Mouse (Mus musculus): ENCODE measurements around the gene H2-Q7. TPM values are rescaled to one million over a fixed set of nuclear protein-coding genes. Genes with fewer than 3 reads are reported as not detected.
"Not testable (repeated sequence)": the region's sequence is repeated elsewhere in the genome, so short reads cannot be mapped to it uniquely, and the experiment has no call there.

The H2-Q7 gene
- 3.4 and 4.0 TPM in 2 replicates for polyA plus RNA-seq (2015; fragmentation: Nextera tagmentation; extraction: Ambion mirVana)

DNA sequence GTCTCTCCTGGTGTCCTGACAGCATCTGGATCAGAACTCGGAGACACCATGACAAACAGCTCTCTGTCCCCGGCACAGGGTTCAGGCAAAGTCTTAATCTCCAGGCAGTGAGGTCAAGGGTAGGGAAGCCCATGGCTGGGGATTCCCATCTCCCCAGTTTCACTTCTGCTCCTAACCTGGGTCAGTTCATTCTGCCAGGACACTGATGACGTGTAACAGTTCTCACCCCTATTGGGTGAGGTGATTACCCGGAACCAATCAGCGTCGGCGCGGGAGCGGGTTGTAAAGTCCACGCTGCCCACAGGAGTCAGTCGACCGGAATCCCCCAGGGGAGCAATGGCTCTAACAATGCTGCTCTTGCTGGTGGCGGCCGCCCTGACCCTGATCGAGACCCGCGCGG is at the start of gene H2-Q7:
Gene H2-Q7, plus strand, starts transcription at position 271 of the 400 bp plus-strand sequence.
- not testable (repeated sequence) for H3K4me1 ChIP-seq (replicated peaks); H3K27me3 ChIP-seq; H3K36me3 ChIP-seq; H3K27ac ChIP-seq (replicated peaks); H3K9me3 ChIP-seq
- Histone ChIP-seq H3K4me3 (peak within 1 kb of the TSS; percentile 47), H3K4me2 (peak within 1 kb of the TSS; percentile 79), H3K9ac (peak within 1 kb of the TSS; percentile 74)
- ATAC-seq (ENCODE audit: low read depth): peak; percentile 92
- 2% methylated on average over 18 of the region's 18 CpGs for WGBS

DNA sequence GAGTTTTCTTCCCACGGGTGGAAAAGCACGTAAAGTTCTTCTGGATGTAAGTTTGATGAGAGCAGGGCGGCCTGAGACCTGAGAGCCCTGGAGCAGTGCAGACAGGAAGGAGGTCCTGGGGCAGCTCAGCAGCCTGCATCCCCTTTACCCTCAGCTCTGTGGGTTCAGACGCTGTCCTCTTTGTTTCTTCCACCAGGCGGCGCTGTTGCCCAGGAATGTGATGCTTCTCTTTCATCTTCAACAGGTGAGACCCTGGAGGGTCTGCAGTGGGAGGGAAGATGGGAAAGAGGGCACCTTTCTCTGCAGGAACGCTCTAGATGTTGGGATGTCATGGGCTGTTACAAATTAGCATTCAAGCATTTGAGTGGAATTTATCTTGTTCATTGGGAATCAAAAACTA is 49.2 kb upstream of the H2-Q7 start:
- H3K4me1 ChIP-seq (replicated peaks); H3K4me3 ChIP-seq; H3K27me3 ChIP-seq; H3K36me3 ChIP-seq; H3K9me3 ChIP-seq; H3K4me2 ChIP-seq; ATAC-seq (ENCODE audit: low read depth); H3K9ac ChIP-seq; H3K27ac ChIP-seq (replicated peaks): not testable (repeated sequence)
- WGBS: 8% methylated on average over 7 of the region's 7 CpGs

DNA sequence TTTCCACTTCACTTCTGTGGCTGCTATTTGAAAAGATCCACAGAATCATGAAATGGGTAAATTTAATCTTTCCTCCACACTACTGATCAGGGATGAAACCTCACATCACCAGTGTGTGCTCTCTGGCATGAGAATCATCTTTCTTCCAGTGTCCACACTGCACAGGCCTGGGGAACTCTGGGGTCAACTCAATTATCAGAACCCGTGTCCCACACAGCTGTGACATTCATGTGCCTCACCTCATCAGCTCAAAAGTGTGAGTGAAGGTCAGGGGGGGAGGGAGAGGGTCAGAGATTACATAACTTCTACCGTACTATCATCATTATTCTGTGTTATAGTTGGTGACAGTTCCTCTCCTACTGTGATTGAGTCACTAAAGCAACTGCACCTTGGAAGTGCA is 46.3 kb upstream of the H2-Q7 start:
- H3K27ac ChIP-seq (replicated peaks); H3K4me3 ChIP-seq; ATAC-seq (ENCODE audit: low read depth); H3K27me3 ChIP-seq; H3K4me1 ChIP-seq (replicated peaks); H3K36me3 ChIP-seq; H3K9me3 ChIP-seq; H3K9ac ChIP-seq; H3K4me2 ChIP-seq: not testable (repeated sequence)
- 82% methylated on average over 2 of the region's 2 CpGs for WGBS

DNA sequence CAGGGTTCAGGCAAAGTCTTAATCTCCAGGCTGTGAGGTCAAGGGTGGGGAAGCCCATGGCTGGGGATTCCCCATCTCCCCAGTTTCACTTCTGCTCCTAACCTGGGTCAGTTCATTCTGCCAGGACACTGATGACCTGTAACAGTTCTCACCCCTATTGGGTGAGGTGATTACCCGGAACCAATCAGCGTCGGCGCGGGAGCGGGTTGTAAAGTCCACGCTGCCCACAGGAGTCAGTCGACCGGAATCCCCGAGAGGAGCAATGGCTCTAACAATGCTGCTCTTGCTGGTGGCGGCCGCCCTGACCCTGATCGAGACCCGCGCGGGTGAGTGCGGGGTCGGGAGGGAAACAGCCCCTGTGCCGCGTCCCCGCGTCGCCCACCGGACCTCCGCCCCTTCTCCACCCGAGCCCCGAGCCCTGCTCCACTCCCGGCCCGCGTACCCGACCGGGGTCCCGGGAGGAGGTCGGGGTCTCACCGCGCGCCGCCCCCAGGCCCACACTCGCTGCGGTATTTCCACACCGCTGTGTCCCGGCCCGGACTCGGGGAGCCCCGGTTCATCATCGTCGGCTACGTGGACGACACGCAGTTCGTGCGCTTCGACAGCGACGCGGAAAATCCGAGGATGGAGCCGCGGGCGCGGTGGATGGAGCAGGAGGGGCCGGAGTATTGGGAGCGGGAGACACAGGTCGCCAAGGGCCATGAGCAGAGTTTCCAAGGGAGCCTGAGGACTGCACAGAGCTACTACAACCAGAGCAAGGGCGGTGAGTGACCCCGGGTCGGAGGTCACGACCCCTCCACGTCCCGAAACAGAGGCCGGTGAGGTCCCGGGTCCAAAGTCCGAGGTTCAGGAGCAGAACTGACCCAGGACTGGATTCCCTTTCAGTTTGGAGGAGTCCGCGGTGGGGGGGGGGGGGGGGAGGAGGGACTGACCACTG is 44.8 kb upstream of the H2-Q7 start:
- not testable (repeated sequence) for H3K4me1 ChIP-seq (replicated peaks); H3K9me3 ChIP-seq; H3K27ac ChIP-seq (replicated peaks); H3K27me3 ChIP-seq; H3K36me3 ChIP-seq; H3K9ac ChIP-seq
- Histone ChIP-seq H3K4me2 (peak overlapping the region; percentile 52), H3K4me3 (peak overlapping the region; percentile 28)
- ATAC-seq (ENCODE audit: low read depth): peak; percentile 80
- 1% methylated on average over 51 of the region's 75 CpGs for WGBS

DNA sequence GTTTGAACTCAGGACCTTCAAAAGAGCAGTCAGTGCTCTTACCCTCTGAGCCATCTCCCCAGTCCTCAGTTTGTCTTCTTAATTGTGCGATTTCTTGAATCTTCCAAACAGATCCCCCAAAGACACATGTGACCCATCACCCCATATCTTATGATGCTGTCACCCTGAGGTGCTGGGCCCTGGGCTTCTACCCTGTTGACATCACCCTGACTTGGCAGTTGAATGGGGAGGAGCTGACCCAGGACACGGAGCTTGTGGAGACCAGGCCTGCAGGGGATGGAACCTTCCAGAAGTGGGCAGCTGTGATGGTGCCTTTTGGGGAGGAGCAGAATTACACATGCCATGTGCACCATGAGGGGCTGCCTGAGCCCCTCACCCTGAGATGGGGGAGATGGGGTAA is 42.0 kb upstream of the H2-Q7 start:
- not testable (repeated sequence) for H3K27me3 ChIP-seq; H3K4me3 ChIP-seq; H3K27ac ChIP-seq (replicated peaks); H3K9ac ChIP-seq; ATAC-seq (ENCODE audit: low read depth); H3K36me3 ChIP-seq; H3K4me1 ChIP-seq (replicated peaks); H3K9me3 ChIP-seq; H3K4me2 ChIP-seq
- WGBS: 86% methylated on average over 2 of the region's 2 CpGs

DNA sequence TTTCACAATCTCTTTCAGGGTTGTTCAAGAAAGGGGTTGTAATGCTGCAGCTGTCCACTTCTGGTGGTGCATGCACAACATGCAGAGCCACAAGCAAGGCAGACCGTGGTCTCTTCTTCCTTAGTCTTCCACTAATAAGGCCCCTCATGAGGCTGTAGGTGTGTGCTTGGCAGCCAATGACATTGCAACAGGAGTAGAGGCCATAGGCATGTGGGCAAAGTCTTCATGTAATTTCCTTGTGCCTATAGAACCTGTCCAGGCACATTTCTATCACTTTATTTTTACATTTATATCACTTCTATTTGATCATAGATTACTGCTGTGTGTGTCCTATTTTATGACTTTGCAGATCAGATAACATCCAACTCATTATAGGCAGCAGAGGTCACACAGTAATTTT is 25.9 kb upstream of the H2-Q7 start:
- not testable (repeated sequence) for H3K4me3 ChIP-seq; H3K27me3 ChIP-seq; H3K9ac ChIP-seq; ATAC-seq (ENCODE audit: low read depth); H3K36me3 ChIP-seq; H3K4me1 ChIP-seq (replicated peaks); H3K27ac ChIP-seq (replicated peaks); H3K4me2 ChIP-seq; H3K9me3 ChIP-seq
- WGBS: no CpG with 5 or more reads among the region's 1 CpGs

DNA sequence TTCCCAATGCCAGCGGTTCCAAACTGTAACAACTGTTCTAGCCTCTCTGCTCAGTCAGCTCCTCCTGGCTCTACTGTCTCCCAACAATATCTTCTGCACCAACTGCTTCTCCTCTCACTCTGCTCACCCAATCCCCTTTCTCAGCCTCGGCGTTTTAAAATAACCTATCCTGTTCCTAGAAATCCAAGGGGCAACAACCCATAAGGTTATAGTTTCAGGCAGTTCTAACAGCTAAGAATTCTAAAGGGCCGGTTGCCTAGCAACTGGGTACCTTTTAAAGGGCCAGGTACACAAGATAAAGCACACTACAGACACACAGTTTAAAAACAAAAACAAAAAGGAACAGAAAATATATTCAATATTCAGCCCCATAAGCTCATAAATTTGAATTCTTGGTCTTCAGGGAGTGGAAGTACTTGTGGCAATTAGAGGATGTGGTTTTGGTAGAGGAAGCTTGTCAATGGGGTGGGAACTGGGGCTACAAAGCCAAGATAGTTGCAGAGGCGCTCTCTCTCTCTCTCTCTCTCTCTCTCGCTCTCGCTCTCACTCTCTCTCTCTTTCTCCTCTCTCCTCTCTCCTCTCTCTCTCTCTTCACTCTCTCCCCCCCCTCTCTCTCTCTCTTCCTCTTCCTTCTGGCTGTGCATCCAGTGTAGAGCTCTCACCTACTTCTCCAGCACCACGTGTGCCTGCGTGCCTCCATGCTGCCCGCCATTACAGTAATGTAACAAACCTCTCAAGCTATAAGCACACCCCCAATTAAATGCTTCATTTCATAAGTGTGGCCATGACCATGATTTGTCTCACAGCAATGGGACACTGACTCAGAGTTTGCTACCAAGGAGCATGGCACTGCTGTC is 23.5 kb upstream of the H2-Q7 start:
- not testable (repeated sequence) for H3K27me3 ChIP-seq; H3K4me2 ChIP-seq; H3K4me1 ChIP-seq (replicated peaks); H3K9me3 ChIP-seq; H3K4me3 ChIP-seq; H3K27ac ChIP-seq (replicated peaks); H3K36me3 ChIP-seq; H3K9ac ChIP-seq
- 75% methylated on average over 3 of the region's 10 CpGs for WGBS
- ATAC-seq (ENCODE audit: low read depth): peak; percentile 52; the same call in 1 of the 2 replicates

DNA sequence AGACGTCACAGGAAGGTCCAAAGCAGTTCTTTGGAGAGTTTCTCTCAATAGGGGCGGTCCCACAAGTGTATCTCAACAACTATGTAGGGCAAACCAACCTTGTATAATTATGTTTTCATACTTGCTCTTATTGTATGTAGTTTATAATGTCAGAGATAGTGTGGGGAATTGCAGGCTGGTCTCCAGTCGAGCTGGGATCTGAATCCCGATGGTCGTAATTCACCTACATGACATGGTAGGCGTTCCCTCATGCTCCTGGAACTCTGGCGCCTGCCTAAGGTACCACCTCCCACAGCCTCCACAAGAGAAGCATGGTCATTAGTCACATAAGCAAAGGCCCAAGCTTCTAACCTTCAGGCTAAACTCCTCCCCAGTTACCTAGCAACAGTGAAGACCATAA is 20.2 kb upstream of the H2-Q7 start:
- WGBS: 54% methylated on average over 7 of the region's 7 CpGs
- Histone ChIP-seq H3K9ac (no peak overlapping the region), H3K4me3 (no peak overlapping the region), H3K36me3 (no peaks in the 10 kb centered on the region), H3K9me3 (no peaks in the 10 kb centered on the region), H3K27ac (replicated peaks) (no peak overlapping the region), H3K27me3 (peaks cover 16% of the 10 kb centered on the region), H3K4me1 (replicated peaks) (no peaks in the 10 kb centered on the region), H3K4me2 (no peak overlapping the region)
- ATAC-seq (ENCODE audit: low read depth): no peak

DNA sequence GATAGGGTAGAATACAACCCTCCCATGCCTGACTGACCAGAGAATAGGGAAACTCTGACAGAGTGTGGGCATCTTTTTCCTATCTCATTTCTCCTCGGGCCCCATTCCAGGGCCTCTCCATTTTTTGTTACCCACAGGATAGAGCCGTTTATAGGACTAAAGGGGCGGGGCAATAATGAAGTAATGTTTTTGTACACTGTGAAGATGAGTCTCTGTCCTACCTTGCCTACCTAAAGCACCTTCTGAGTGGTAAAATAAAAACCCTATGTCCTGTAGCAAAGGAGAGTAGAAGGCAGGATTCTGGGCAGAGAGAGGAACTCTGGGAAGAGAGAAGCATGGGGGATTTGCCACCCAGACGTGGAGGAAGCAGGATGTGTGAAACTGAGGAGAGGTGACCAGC is 19.4 kb upstream of the H2-Q7 start:
- H3K36me3 ChIP-seq; H3K9ac ChIP-seq; ATAC-seq (ENCODE audit: low read depth); H3K27ac ChIP-seq (replicated peaks); H3K4me1 ChIP-seq (replicated peaks); H3K9me3 ChIP-seq; H3K4me3 ChIP-seq; H3K4me2 ChIP-seq: not testable (repeated sequence)
- WGBS: 70% methylated on average over 4 of the region's 4 CpGs
- H3K27me3 ChIP-seq: peaks cover 20% of the 10 kb centered on the region

DNA sequence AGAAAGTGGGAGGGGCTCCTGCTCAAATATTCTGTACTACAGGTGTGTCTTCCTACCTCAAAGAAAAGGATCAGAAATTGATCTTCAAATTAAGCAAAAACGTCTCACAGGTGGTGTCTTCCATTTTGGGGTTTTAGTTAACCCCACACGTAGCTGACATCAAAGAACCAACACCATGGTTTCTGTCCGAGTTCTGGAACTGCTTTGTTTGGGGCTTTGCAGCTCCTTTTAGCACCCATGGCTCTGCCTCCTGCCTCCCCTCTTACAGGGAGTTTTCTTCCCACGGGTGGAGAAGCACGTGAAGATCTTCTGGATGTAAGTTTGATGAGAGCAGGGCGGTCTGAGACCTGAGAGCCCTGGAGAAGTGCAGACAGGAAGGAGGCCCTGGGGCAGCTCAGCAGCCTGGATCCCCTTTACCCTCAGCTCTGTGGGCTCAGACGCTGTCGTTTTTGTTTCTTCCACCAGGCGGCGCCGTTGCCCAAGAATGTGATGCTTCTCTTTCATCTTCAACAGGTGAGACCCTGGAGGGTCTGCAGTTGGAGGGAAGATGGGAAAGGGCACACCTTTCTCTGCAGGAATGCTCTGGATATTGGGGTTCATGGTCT is 18.6 kb upstream of the H2-Q7 start:
- H3K9ac ChIP-seq; H3K4me3 ChIP-seq; H3K27ac ChIP-seq (replicated peaks); H3K4me2 ChIP-seq; H3K36me3 ChIP-seq; H3K9me3 ChIP-seq; ATAC-seq (ENCODE audit: low read depth); H3K4me1 ChIP-seq (replicated peaks): not testable (repeated sequence)
- peaks cover 28% of the 10 kb centered on the region for H3K27me3 ChIP-seq
- 18% methylated on average over 11 of the region's 11 CpGs for WGBS

DNA sequence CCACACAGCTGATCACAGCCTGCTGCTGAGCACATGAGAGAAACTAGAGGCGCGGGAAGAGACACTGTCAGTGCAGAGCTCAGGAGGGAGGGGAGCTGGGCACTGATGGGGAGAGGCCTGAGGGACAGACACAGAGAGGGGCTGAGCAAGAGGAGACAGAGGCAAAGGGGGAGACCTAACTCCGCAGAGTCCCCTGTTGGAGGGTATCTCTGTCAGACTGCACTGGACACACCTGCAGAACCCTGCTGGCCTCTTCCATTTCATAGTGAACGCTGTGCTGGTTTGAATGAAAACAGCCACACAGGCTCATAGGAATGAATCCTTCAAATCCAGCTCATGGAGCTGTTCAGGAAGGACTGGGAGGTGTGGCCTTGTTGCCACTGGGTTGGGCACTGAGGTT is 17.6 kb upstream of the H2-Q7 start:
- H3K36me3 ChIP-seq; H3K4me2 ChIP-seq; H3K27ac ChIP-seq (replicated peaks); H3K9ac ChIP-seq; ATAC-seq (ENCODE audit: low read depth); H3K4me3 ChIP-seq; H3K9me3 ChIP-seq: not testable (repeated sequence)
- 95% methylated on average over 4 of the region's 4 CpGs for WGBS
- peaks cover 38% of the 10 kb centered on the region for H3K27me3 ChIP-seq
- peaks cover 11% of the 10 kb centered on the region; the same call in 1 of the 2 replicates for H3K4me1 ChIP-seq (replicated peaks)

DNA sequence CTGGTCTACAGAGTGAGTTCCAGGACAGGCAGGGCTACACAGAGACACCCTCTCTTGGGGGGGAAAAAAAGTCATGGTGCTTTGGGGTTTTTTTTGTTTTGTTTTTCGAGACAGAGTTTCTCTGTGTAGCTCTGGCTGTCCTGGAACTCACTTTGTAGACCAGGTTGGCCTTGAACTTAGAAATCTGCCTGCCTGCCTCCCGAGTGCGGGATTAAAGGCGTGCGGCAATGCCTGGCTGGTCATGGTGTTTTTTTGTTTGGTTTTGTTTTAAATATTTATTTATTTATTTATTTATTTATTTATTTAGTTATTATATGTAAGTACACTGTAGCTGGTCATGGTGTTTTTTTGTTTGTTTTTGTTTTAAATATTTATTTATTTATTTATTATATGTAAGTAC is 16.6 kb upstream of the H2-Q7 start:
- H3K9ac ChIP-seq; H3K9me3 ChIP-seq; H3K27ac ChIP-seq (replicated peaks); ATAC-seq (ENCODE audit: low read depth); H3K4me2 ChIP-seq; H3K36me3 ChIP-seq; H3K4me3 ChIP-seq: not testable (repeated sequence)
- peaks cover 11% of the 10 kb centered on the region; the same call in 1 of the 2 replicates for H3K4me1 ChIP-seq (replicated peaks)
- peaks cover 40% of the 10 kb centered on the region for H3K27me3 ChIP-seq
- 91% methylated on average over 5 of the region's 5 CpGs for WGBS

All from neural tube, embryonic 13.5 days (tissue).